Mouse (Mus musculus): ENCODE results near the gene Dync1i1.

DNA sequence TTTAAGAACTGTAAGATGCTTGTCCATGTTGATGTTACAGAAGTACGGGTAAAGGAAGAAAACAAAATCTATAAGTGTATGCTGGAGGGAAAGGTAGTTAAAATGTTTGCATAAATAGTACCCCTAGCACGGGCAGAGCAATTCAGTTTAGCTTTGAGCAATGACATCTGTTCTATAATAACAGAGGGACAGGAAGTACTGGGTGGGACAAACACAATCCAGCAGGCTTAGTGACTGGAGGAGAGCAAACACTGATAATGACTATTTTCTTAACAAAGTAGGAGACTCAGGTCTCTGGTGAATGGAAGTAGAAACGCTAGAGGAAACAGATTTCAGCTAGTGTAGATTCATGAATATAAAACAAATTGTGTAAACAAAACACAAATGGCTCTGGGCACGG is 250.8 kb downstream of the Dync1i1 start:
- TF ChIP-seq CTCF (IDR thresholded peaks at IDR 0.05; ENCODE audit: low read depth, low read length) = no peak
- TF ChIP-seq POLR2A (IDR thresholded peaks at IDR 0.05; ENCODE audit: borderline replicate concordance, low read depth, low read length) = no peak

Data from bone marrow macrophage, adult 2 months (primary cell).